Mouse (Mus musculus) B cell, adult 2 months (primary cell): Measurements from ENCODE around the gene Ppp5c.

Experiments used
- DNase-seq, 2 experiments: peaks; one replicate each; pipeline ENCODE4 v3.0.0; 2022

Gene Ppp5c

GRCm38 (mm10) chr7:17011909-17012590, 15.7 kb downstream of the Ppp5c start:
- no peak for DNase-seq

- DNase-seq = no peak
Measured at GRCm38 (mm10) chr7:17010010-17010347, 17.7 kb downstream of the Ppp5c start.

GRCm38 (mm10) chr7:17009326-17010009, 18.3 kb downstream of the Ppp5c start:
- DNase-seq = no peak

GRCm38 (mm10) chr7:17007300-17007699, 20.4 kb downstream of the Ppp5c start:
- peak; percentile 38 to 43 for DNase-seq

GRCm38 (mm10) chr7:17004716-17005115, 23.0 kb downstream of the Ppp5c start:
- no peak for DNase-seq

- no peak for DNase-seq
Measured at GRCm38 (mm10) chr7:17003230-17003960, 24.3 kb downstream of the Ppp5c start.

GRCm38 (mm10) chr7:17002375-17003195, 25.1 kb downstream of the Ppp5c start:
- peak; percentile 87 to 88 for DNase-seq

- DNase-seq = peak; percentile 92 to 93
Measured at GRCm38 (mm10) chr7:16999650-17000049, 28.1 kb downstream of the Ppp5c start.

- no peak for DNase-seq
Measured at GRCm38 (mm10) chr7:16999233-16999632, 28.5 kb downstream of the Ppp5c start.

- no peak for DNase-seq
Measured at GRCm38 (mm10) chr7:16995345-16995744, 32.4 kb downstream of the Ppp5c start.

- no peak for DNase-seq
Measured at GRCm38 (mm10) chr7:16994400-16994799, 33.3 kb downstream of the Ppp5c start.

- DNase-seq = no peak
Measured at GRCm38 (mm10) chr7:16993651-16994399, 33.9 kb downstream of the Ppp5c start.

- DNase-seq = no peak
Measured at GRCm38 (mm10) chr7:16992451-16992807, 35.3 kb downstream of the Ppp5c start, which contains the start of gene Ccdc8. Ccdc8 (plus strand) TSS chr7:16992708.

GRCm38 (mm10) chr7:16991681-16992450, 35.9 kb downstream of the Ppp5c start:
- no peak for DNase-seq

- DNase-seq = no peak
Measured at GRCm38 (mm10) chr7:16990006-16990744, 37.5 kb downstream of the Ppp5c start.

GRCm38 (mm10) chr7:16988405-16988804, 39.3 kb downstream of the Ppp5c start:
- DNase-seq = no peak

- DNase-seq = no peak
Measured at GRCm38 (mm10) chr7:16987541-16988149, 40.1 kb downstream of the Ppp5c start.

- DNase-seq = peak; percentile 61 to 66
Measured at GRCm38 (mm10) chr7:16982859-16983568, 44.7 kb downstream of the Ppp5c start, which contains the start of gene Gm42372. Gm42372 (plus strand) TSS chr7:16983086.

- peak; percentile 30 to 32 for DNase-seq
Measured at GRCm38 (mm10) chr7:16980348-16980747, 47.4 kb downstream of the Ppp5c start.
